In the genomic region with DNA sequence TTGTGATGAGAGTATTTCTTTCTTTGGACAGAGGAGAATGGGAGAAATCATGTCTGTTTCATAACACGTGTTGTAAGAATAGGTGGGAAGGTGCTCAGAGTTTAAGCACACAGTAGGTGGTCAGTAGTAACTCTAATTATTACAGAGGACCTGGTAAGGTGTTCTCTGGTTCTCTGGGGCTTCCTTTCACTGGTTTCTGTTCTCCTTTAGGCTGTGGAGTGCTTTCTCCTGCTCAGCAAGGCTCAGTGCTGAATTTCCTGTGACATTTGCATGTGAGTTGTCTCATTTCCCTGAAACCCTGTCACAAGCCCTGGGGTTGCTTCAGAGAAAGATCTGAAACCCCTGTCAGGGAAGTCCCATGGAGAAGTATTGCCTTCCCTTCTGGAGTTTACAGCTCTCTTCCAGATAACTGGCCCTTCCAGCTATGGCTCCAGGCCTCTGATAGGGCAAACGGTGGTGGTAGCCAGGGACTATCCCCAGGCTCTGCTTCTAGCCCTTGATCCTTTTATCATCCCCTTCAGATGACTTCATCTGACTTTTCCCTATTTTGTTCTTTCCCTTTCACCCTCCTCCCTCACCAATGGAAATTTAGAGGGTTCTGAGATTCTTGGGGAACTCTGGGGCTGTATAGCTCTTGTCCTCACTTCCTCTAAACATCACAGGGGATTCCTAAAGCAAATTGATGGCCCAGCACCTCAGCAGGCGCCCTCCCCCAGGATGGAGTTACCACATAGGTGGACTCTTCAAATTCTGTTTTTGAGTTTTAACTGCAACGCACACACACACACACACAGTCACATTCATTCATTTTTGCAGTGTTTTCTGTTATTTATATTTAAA, we compare ENCODE assay signal across 11 mouse cellular contexts.
DNase-seq lines count a peak whose midpoint lies in the region; ATAC-seq and TF ChIP-seq lines count a peak whose summit lies in the region.
"Had no signal": no experiment of that assay in that cellular context is flagged by ENCODE, and none has a peak within 500 bp of the region (broad histone marks: within the 10 kb centered on the region; RNA-seq: fewer than 3 reads in every experiment).

No protein-coding gene starts in this region.

- no peaks in the 10 kb centered on the region for H3K27me3 ChIP-seq in kidney, adult 2 months (replicated peaks; ENCODE audit: control insufficient read depth, insufficient read depth, low read length)
- H3K27me3 ChIP-seq in CH12.LX (replicated peaks): no peaks in the 10 kb centered on the region
- no peaks in the 10 kb centered on the region for H3K27me3 ChIP-seq in forebrain, embryonic 13.5 days

- in situ Hi-C loops in CH12.LX (cut with MboI; ENCODE audit: low pct_ligation_motif_present, low pct_unique_long_range_greater_than_20kb, low sequenced_read_pairs): loop anchor here (5.0 kb wide), 1 partner anchor 201 kb away; the partner anchor contains the start of gene Marcks

- H3K36me3 ChIP-seq in kidney, adult 2 months (ENCODE audit: control insufficient read depth, insufficient read depth, low read length): no peaks in the 10 kb centered on the region
- no peaks in the 10 kb centered on the region for H3K36me3 ChIP-seq in CH12.LX (replicated peaks in 1 of 2; ENCODE audit: control insufficient read depth in 1 of 2, insufficient read depth in 1 of 2, low read length in 1 of 2)
- H3K36me3 ChIP-seq in forebrain, embryonic 13.5 days (ENCODE audit: poor library complexity, severe bottlenecking): no peaks in the 10 kb centered on the region
- H3K36me3 ChIP-seq: G1E had no signal

- H3K79me2 ChIP-seq in CH12.LX (replicated peaks; ENCODE audit: control insufficient read depth, extremely low read depth, insufficient read depth, poor library complexity, severe bottlenecking): no peaks in the 10 kb centered on the region

- peak; percentile 29 to 34; a peak in 2 of 4 replicates for ATAC-seq in hematopoietic stem cell, adult 5-6 weeks (replicated peaks in 1 of 2; ENCODE audit: insufficient read depth in 1 of 2, low FRiP score in 2 of 2, low TSS enrichment in 1 of 2, low read depth in 1 of 2, poor library complexity in 2 of 2, severe bottlenecking in 2 of 2)
- ATAC-seq in forebrain, embryonic 13.5 days: no peak

- H3K4me3 ChIP-seq in kidney, adult 2 months (ENCODE audit: insufficient read depth, low read depth, low read length): no peak overlapping the region
- no peak overlapping the region for H3K4me3 ChIP-seq in CH12.LX (replicated peaks in 1 of 3; ENCODE audit: low read depth in 2 of 3, low read length in 2 of 3, poor library complexity in 1 of 3)
- no peak overlapping the region for H3K4me3 ChIP-seq in forebrain, embryonic 13.5 days

- 70% methylated on average over 4 of the region's 4 CpGs for WGBS in kidney, adult 2 months
- WGBS in forebrain, embryonic 13.5 days: 80% methylated on average over 4 of the region's 4 CpGs

- H3K9ac ChIP-seq in CH12.LX (ENCODE audit: insufficient read depth, low read depth): no peak overlapping the region
- no peak overlapping the region for H3K9ac ChIP-seq in forebrain, embryonic 13.5 days

- H3K9me3 ChIP-seq in CH12.LX (replicated peaks; ENCODE audit: low read length): peaks cover 6% of the 10 kb centered on the region
- no peaks in the 10 kb centered on the region for H3K9me3 ChIP-seq in forebrain, embryonic 13.5 days (replicated peaks)
- H3K9me3 ChIP-seq: G1E had no signal

- dilution Hi-C loops in CH12.LX (cut with MboI; ENCODE audit: extremely low pct_ligation_motif_present, extremely low pct_unique_long_range_greater_than_20kb, low sequenced_read_pairs): no loop called here

- TF ChIP-seq POLR2A in kidney, adult 2 months (IDR thresholded peaks at IDR 0.05; ENCODE audit: low read depth, low read length): no peak
- TF ChIP-seq POLR2A in CH12.LX (IDR thresholded peaks at IDR 0.05; ENCODE audit: low read depth, low read length): no peak

- peaks cover 4% of the 10 kb centered on the region; the same call in 1 of the 2 replicates for H3K4me1 ChIP-seq in kidney, adult 2 months (ENCODE audit: control insufficient read depth, insufficient read depth, low read length)
- H3K4me1 ChIP-seq in CH12.LX (ENCODE audit: control insufficient read depth in 1 of 2, insufficient read depth in 2 of 2): peaks cover 31 to 78% of the 10 kb centered on the region in 2 experiments
- H3K4me1 ChIP-seq in forebrain, embryonic 13.5 days: no peaks in the 10 kb centered on the region

- H3K27ac ChIP-seq in kidney, adult 2 months (ENCODE audit: insufficient read depth, low read depth, low read length): no peak overlapping the region
- H3K27ac ChIP-seq in CH12.LX (ENCODE audit: insufficient read depth, low read depth): peak overlapping the region; percentile 74; the same call in 1 of the 2 replicates
- H3K27ac ChIP-seq in forebrain, embryonic 13.5 days: no peak overlapping the region
- H3K27ac ChIP-seq: kidney, postnatal 0 days had no signal

- TF ChIP-seq CTCF in kidney, adult 2 months (conservative IDR thresholded peaks at IDR 0.05; ENCODE audit: insufficient read depth, insufficient read length, low read depth, low read length): no peak
- TF ChIP-seq CTCF in CH12.LX (conservative IDR thresholded peaks at IDR 0.05 in 1 of 2, IDR thresholded peaks at IDR 0.05 in 1 of 2; ENCODE audit: low read depth in 2 of 2, low read length in 2 of 2): no peak

- peak overlapping the region; percentile 86 for H3K4me2 ChIP-seq in CH12.LX (ENCODE audit: insufficient read depth, low read depth, poor library complexity, severe bottlenecking)
- no peak overlapping the region for H3K4me2 ChIP-seq in forebrain, embryonic 13.5 days

- TF ChIP-seq RAD21 in CH12.LX (IDR thresholded peaks at IDR 0.05; ENCODE audit: low read depth, low read length): peak; percentile 22

- peak; percentile 33 for DNase-seq in kidney, adult 2 months
- DNase-seq in kidney, postnatal 4 days: no peak
- peak; percentile 92 for DNase-seq in CH12.LX (ENCODE audit: extremely low read depth)
- DNase-seq in spleen, adult 18-20 months: peak; percentile 44 to 50
- DNase-seq in ovary, postnatal 36 days (ENCODE audit: low spot score): no peak
- DNase-seq: cerebellum, postnatal 25 days; left cerebral cortex, postnatal 4 days had no signal

- TF ChIP-seq EP300 in CH12.LX (IDR thresholded peaks at IDR 0.05; ENCODE audit: low read length): peak; percentile 98

TF ChIP-seq in CH12.LX, 34 proteins besides CTCF, POLR2A, EP300 and RAD21:
- TF ChIP-seq E2F4 (IDR thresholded peaks at IDR 0.05; ENCODE audit: insufficient replicate concordance, low read depth, low read length): no peak
- TF ChIP-seq MAX (IDR thresholded peaks at IDR 0.05; ENCODE audit: low read length): peak; percentile 91
- no peak for TF ChIP-seq ZMIZ1 (IDR thresholded peaks at IDR 0.05; ENCODE audit: low read depth, low read length)
- TF ChIP-seq MAFK (IDR thresholded peaks at IDR 0.05; ENCODE audit: insufficient replicate concordance, low read length): peak; percentile 93
- 0 out of 2 replicates have a peak, but pooled peaks have one; percentile 31 for TF ChIP-seq TBP (conservative IDR thresholded peaks at IDR 0.05; ENCODE audit: low read depth, low read length)
- peak; percentile 81 for TF ChIP-seq MYC (IDR thresholded peaks at IDR 0.05; ENCODE audit: low read depth, low read length)
- TF ChIP-seq BHLHE40 (IDR thresholded peaks at IDR 0.05; ENCODE audit: low read depth, low read length): peak; percentile 91
- TF ChIP-seq TCF12 (IDR thresholded peaks at IDR 0.05; ENCODE audit: low read depth, low read length): peak; percentile 90
- TF ChIP-seq ZKSCAN1 (IDR thresholded peaks at IDR 0.05; ENCODE audit: borderline replicate concordance, low read depth, low read length): peak; percentile 100
- TF ChIP-seq IRF4 (IDR thresholded peaks at IDR 0.05; ENCODE audit: low read depth, low read length): peak; percentile 99
- TF ChIP-seq SIN3A (IDR thresholded peaks at IDR 0.05; ENCODE audit: low read length): peak; percentile 77
- TF ChIP-seq JUN (IDR thresholded peaks at IDR 0.05; ENCODE audit: insufficient read depth, low read depth, low read length): peak; percentile 59; the same call in 1 of the 2 replicates
- no peak for TF ChIP-seq POLR2AphosphoS2 (IDR thresholded peaks at IDR 0.05; ENCODE audit: low read depth, low read length)
- no peak; the same call in 1 of the 2 replicates for TF ChIP-seq MXI1 (IDR thresholded peaks at IDR 0.05; ENCODE audit: low read depth, low read length)
- no peak for TF ChIP-seq GABPA (IDR thresholded peaks at IDR 0.05; ENCODE audit: insufficient replicate concordance, low read depth, low read length)
- TF ChIP-seq SMC3 (IDR thresholded peaks at IDR 0.05; ENCODE audit: low read depth, low read length): no peak
- peak; percentile 96 for TF ChIP-seq ETS1 (conservative IDR thresholded peaks at IDR 0.05; ENCODE audit: low read depth, low read length)
- peak; percentile 53 for TF ChIP-seq ELF1 (IDR thresholded peaks at IDR 0.05; ENCODE audit: low read depth, low read length)
- no peak for TF ChIP-seq PAX5 (IDR thresholded peaks at IDR 0.05; ENCODE audit: low read length)
- TF ChIP-seq UBTF (IDR thresholded peaks at IDR 0.05; ENCODE audit: low read depth, low read length): no peak
- TF ChIP-seq CHD1 (IDR thresholded peaks at IDR 0.05; ENCODE audit: low read depth, low read length): 0 out of 2 replicates have a peak, but pooled peaks have one; percentile 76
- peak; percentile 97 for TF ChIP-seq RCOR1 (conservative IDR thresholded peaks at IDR 0.05; ENCODE audit: low read depth, low read length)
- no peak for TF ChIP-seq USF1 (IDR thresholded peaks at IDR 0.05; ENCODE audit: low read depth, low read length)
- peak; percentile 93 for TF ChIP-seq MEF2A (IDR thresholded peaks at IDR 0.05; ENCODE audit: borderline replicate concordance, low read depth, low read length)
- TF ChIP-seq USF2 (conservative IDR thresholded peaks at IDR 0.05; ENCODE audit: low read depth, low read length): no peak; the same call in 1 of the 2 replicates
- no peak for TF ChIP-seq NELFE (IDR thresholded peaks at IDR 0.05; ENCODE audit: low read depth, low read length)
- no peak for TF ChIP-seq ZC3H11A (IDR thresholded peaks at IDR 0.05; ENCODE audit: low read depth, low read length)
- peak; percentile 77 for TF ChIP-seq JUND (conservative IDR thresholded peaks at IDR 0.05; ENCODE audit: low read depth, low read length)
- peak; percentile 19 for TF ChIP-seq HCFC1 (IDR thresholded peaks at IDR 0.05; ENCODE audit: low read depth, low read length)
- TF ChIP-seq KAT2A (IDR thresholded peaks at IDR 0.05; ENCODE audit: insufficient replicate concordance, low read length): no peak
- no peak for TF ChIP-seq NRF1 (IDR thresholded peaks at IDR 0.05; ENCODE audit: low read depth, low read length)
- TF ChIP-seq CHD2 (IDR thresholded peaks at IDR 0.05; ENCODE audit: low read length): peak; percentile 72
- peak; percentile 56 for TF ChIP-seq ZNF384 (IDR thresholded peaks at IDR 0.05; ENCODE audit: low read depth, low read length)
- TF ChIP-seq MAZ (IDR thresholded peaks at IDR 0.05; ENCODE audit: low read depth, low read length): peak; percentile 35

Comparison
In these comparisons a context has a peak if more than half of its experiments do, and no peak if none do; other contexts are left out.
1. DNase-seq: peak in kidney, adult 2 months (single experiment), CH12.LX (single experiment) and spleen, adult 18-20 months (2 of 2); none in kidney, postnatal 4 days (0 of 2) and ovary, postnatal 36 days (single experiment).